Mouse (Mus musculus) bone marrow, adult 2 months (tissue): Measurements from ENCODE around the gene Zfp451. TPM values are rescaled to one million over a fixed set of nuclear protein-coding genes. Genes with fewer than 3 reads are reported as not detected.
"Not testable (repeated sequence)": the region's sequence is repeated elsewhere in the genome, so short reads cannot be mapped to it uniquely, and the experiment has no call there.

Experiments
- H3K27ac ChIP-seq: fragments of 200-500 bp; 2 replicates; pipeline ENCODE4 v1.5.1; 2012; ENCODE audit warnings: low read depth, mild to moderate bottlenecking, control low read depth, inconsistent platforms, low read length; ENCODE audit not compliant: control insufficient read depth, poor library complexity, insufficient read depth
- H3K4me1 ChIP-seq: fragments of 200-500 bp; 2 replicates; pipeline ENCODE4 v1.6.1; 2011; ENCODE audit warnings: low read length; ENCODE audit not compliant: control insufficient read depth, insufficient read depth
- H3K4me3 ChIP-seq: fragments of 200-500 bp; replicated peaks from 2 replicates; pipeline ENCODE3; 2011; ENCODE audit warnings: mild to moderate bottlenecking, low read depth, low read length, control low read depth; ENCODE audit not compliant: control insufficient read depth
- CTCF ChIP-seq: fragments of 200-500 bp; IDR thresholded peaks from 2 replicates; pipeline ENCODE4 v1.5.1; 2011; ENCODE audit warnings: low read length, control low read depth; ENCODE audit not compliant: control insufficient read depth, insufficient read depth
- POLR2A ChIP-seq: fragments of 200-500 bp; IDR thresholded peaks from 2 replicates; pipeline ENCODE4 v1.6.1; 2011; ENCODE audit warnings: low read depth, mild to moderate bottlenecking, control low read depth, low read length, borderline replicate concordance; ENCODE audit not compliant: control insufficient read depth
- WGBS: fragments of 180-500 bp; shearing (Covaris S2); methylation state at CpG from one replicate; pipeline ENCODE4 v1.1.7; 2018; 5-methylcytosine and 5-hydroxymethylcytosine counted together
- polyA plus RNA-seq: library from polyadenylated mRNA; stranded (reverse); fragments of >200 nt; gene quantifications from 2 replicates; pipeline ENCODE4 v1.2.4, GENCODE M21; 2011; ENCODE audit warnings: low replicate concordance; ENCODE audit not compliant: missing spikeins, insufficient read depth, insufficient read length

Zfp451 gene
- 7.4 and 10.7 TPM in 2 replicates for polyA plus RNA-seq

- under 1% methylated on average over 85 of the region's 85 CpGs for WGBS
- peak within 1 kb of the TSS; percentile 85 for H3K27ac ChIP-seq
- TF ChIP-seq POLR2A (peak; percentile 61; the same call in 1 of the 2 replicates), CTCF (no peak)
- peak within 1 kb of the TSS; percentile 88 for H3K4me3 ChIP-seq
- peaks cover 3% of the 10 kb centered on the region; the same call in 1 of the 2 replicates for H3K4me1 ChIP-seq
These were observed at the start of gene Zfp451 for GRCm38 (mm10) chr1:33813868-33814794. Gene Zfp451, minus strand, starts transcription at chr1:33814595.

- Histone ChIP-seq H3K4me3 (no peak overlapping the region), H3K4me1 (no peaks in the 10 kb centered on the region), H3K27ac (no peak overlapping the region)
- no peak for TF ChIP-seq POLR2A
- 84% methylated on average over 2 of the region's 2 CpGs for WGBS
These were observed 32.4 kb upstream of the Zfp451 start for GRCm38 (mm10) chr1:33846807-33847206.

- WGBS, result 81% methylated on average over 6 of the region's 6 CpGs
- no peaks in the 10 kb centered on the region for H3K4me1 ChIP-seq
- no peak for TF ChIP-seq CTCF
- TF ChIP-seq POLR2A, result no peak
- no peak overlapping the region for H3K27ac ChIP-seq
- H3K4me3 ChIP-seq, result no peak overlapping the region
These were observed 29.4 kb upstream of the Zfp451 start for GRCm38 (mm10) chr1:33843823-33844222.

GRCm38 (mm10) chr1:33838952-33839351, 24.6 kb upstream of the Zfp451 start:
- not testable (repeated sequence) for H3K27ac ChIP-seq, H3K4me1 ChIP-seq, H3K4me3 ChIP-seq
- 86% methylated on average over 14 of the region's 14 CpGs for WGBS

GRCm38 (mm10) chr1:33830586-33830985, 16.2 kb upstream of the Zfp451 start:
- TF ChIP-seq POLR2A (no peak), CTCF (no peak)
- 72% methylated on average over 4 of the region's 4 CpGs for WGBS
- no peak overlapping the region for H3K4me3 ChIP-seq
- H3K27ac ChIP-seq, result no peak overlapping the region
- no peaks in the 10 kb centered on the region for H3K4me1 ChIP-seq

GRCm38 (mm10) chr1:33817931-33818330, 3.5 kb upstream of the Zfp451 start:
- TF ChIP-seq CTCF, result no peak
- no peak for TF ChIP-seq POLR2A
- 82% methylated on average over 2 of the region's 2 CpGs for WGBS
- Histone ChIP-seq H3K4me3 (no peak overlapping the region), H3K4me1 (peaks cover 3% of the 10 kb centered on the region; the same call in 1 of the 2 replicates), H3K27ac (no peak overlapping the region)

- H3K27ac ChIP-seq, result peak overlapping the region; percentile 85
- 8% methylated on average over 11 of the region's 11 CpGs for WGBS
These were observed 914 bp downstream of the Zfp451 start for GRCm38 (mm10) chr1:33813495-33813867.

GRCm38 (mm10) chr1:33803323-33803722, 11.1 kb downstream of the Zfp451 start:
- H3K4me1 ChIP-seq, result no peaks in the 10 kb centered on the region
- WGBS, result 85% methylated on average over 2 of the region's 2 CpGs
- no peak overlapping the region for H3K27ac ChIP-seq
- TF ChIP-seq POLR2A, result no peak
- H3K4me3 ChIP-seq, result no peak overlapping the region

More at GRCm38 (mm10) chr1:33813495-33813867, 914 bp downstream of the Zfp451 start:
- Histone ChIP-seq H3K4me3 (peak overlapping the region; percentile 88), H3K4me1 (peaks cover 3% of the 10 kb centered on the region; the same call in 1 of the 2 replicates)
- TF ChIP-seq CTCF (no peak), POLR2A (no peak)

- no peak for TF ChIP-seq CTCF
- no peak for TF ChIP-seq POLR2A
- H3K27ac ChIP-seq, result no peak overlapping the region
- no peaks in the 10 kb centered on the region; the same call in 1 of the 2 replicates for H3K4me1 ChIP-seq
- H3K4me3 ChIP-seq, result no peak overlapping the region
- 76% methylated on average over 3 of the region's 3 CpGs for WGBS
These were observed 14.8 kb downstream of the Zfp451 start for GRCm38 (mm10) chr1:33799620-33800019.
